Mouse (Mus musculus): ENCODE results near the gene Galm. TPM values are rescaled to one million over a fixed set of nuclear protein-coding genes. Genes with fewer than 3 reads are reported as not detected.

Galm gene
- total RNA-seq, 2 experiments from 2014 or later, result 2.6 to 2.7 TPM

- no peak for DNase-seq (ENCODE audit: low spot score in 2 of 2)
- intact Hi-C loops (cut with DNase I), result no loop called here
These were observed 2.1 kb upstream of the Galm start for GRCm38 (mm10) chr17:80124985-80125750.

- DNase-seq (ENCODE audit: low spot score in 2 of 2), result peak; percentile 32 to 33
- intact Hi-C loops (cut with DNase I), result no loop called here
These were observed 1.1 kb upstream of the Galm start for GRCm38 (mm10) chr17:80126166-80126565.

DNA sequence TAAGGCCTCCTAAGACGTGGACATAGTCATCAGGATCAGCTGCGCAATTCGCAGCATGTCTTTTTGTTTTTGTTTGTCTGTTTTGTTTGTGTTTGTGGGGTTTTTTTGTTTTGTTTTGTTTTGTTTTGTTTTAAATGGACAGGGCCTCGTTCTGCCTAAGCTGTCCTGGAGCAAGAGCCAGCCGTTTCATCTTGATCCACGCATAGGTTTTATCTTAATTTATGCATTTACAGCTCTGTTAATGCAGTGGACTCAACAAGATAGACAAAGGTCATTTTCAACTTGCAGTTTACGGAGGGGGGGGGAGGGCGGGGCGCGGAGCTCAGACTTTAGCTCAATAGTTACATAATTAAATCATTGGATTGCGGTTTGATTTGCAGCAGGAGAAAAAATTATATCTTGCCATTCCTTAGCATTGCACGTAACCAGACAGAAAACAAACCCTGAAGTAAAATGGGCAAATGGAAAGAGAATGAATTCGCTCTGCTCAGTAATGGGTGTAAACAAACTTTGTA, 1.3 kb downstream of the Galm start:
- DNase-seq (ENCODE audit: low spot score in 2 of 2), result no peak
- intact Hi-C loops (cut with DNase I), result no loop called here

DNA sequence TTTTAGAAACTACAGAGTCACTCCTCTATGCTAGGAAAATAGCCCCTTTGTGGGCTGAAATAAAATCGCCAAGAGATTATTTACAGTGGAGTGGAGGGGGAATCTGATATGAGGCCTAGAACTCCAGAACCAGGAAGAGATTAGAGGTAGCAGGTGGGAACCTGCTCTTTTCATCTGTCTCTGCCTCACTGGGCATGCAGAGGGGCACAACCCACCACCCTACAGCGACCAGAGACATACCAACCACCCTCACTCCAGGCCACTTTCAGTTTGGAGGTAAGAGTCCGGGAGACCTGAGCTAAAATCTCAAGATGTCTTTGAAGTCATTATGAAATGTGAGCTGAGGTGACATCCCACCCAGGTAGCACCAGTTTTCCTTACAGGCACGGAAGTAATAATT, 2.1 kb downstream of the Galm start:
- DNase-seq (ENCODE audit: low spot score in 2 of 2), result no peak
- intact Hi-C loops (cut with DNase I), result no loop called here

- intact Hi-C loops (cut with DNase I), result no loop called here
- DNase-seq (ENCODE audit: low spot score in 2 of 2), result no peak
These were observed 3.6 kb downstream of the Galm start for GRCm38 (mm10) chr17:80130718-80131430.

GRCm38 (mm10) chr17:80131431-80131766, 4.1 kb downstream of the Galm start:
- DNase-seq (ENCODE audit: low spot score in 2 of 2), result no peak
- intact Hi-C loops (cut with DNase I), result no loop called here

- no peak for DNase-seq (ENCODE audit: low spot score in 2 of 2)
- intact Hi-C loops (cut with DNase I), result no loop called here
These were observed 4.6 kb downstream of the Galm start for GRCm38 (mm10) chr17:80131838-80132237.

GRCm38 (mm10) chr17:80132502-80132901, 5.2 kb downstream of the Galm start:
- DNase-seq (ENCODE audit: low spot score in 2 of 2), result no peak
- intact Hi-C loops (cut with DNase I), result no loop called here

DNA sequence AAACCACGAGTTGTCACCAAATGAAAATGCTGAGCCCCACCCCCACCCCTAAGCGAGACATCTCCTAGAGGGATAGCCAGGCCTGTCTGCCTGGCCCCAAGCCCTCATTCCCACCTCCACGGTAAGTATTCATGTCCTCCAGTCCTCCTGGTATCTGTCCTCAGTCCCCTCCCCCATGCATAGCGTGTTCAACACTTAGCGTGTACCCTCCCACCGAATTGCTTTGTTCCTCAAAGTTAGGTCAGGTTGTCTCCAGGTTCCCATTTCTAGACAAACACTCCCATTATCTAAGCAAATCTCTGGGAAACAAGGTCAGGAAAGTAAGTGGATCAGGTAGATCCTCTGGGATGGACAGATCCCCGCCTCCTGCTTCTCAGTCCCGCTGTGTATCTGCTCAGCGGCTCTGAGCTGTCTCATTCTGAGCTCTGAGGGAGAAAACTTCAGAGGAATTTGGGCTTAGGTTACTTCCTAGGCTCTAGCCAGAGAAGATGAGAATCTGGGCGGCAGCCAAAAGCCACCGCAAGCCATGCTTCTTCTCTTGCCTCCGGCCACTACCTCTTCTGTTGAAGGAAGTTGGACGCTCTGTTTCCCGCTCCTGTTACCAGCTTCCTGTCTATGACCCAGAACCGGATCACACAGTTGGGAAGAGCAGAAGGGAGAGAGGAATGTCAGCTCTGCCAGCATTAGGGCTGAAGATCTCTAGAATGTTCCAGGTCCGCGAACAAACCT, 11.3 kb downstream of the Galm start:
- DNase-seq (ENCODE audit: low spot score in 2 of 2), result no peak
- intact Hi-C loops (cut with DNase I), result no loop called here

DNA sequence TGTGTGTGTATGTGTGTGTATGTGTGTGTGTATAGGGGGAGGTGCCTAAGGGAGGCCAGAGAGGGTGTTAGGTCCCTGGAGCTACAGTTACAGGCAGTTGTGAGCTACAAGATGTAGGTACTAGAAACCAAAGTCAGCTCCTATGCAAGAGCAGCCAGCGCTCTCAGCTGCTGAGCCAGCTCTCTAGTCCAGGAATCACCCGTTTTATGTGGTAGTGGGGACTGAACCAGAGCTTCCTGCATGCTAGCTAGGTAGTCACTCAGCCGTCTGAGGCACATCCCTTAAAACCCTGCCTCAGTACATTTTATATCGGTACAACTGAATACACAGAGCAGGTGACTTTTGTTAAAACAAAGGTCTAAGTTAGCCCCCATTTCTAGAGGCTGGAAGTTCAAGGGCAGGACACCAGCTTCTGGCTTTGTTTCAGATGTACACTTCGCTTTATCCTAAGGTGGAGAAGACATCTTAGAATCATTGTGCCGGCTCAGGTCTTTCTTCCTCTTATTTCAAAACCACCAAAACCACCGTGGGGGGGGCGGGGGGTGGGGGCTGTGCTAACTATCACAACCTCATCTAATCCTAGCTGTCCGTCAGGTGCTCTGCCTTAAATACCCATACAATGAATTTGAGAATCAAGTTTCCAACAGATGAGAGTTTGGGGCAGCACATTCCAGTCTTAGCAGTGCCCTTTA, 12.6 kb downstream of the Galm start:
- no peak for DNase-seq (ENCODE audit: low spot score in 2 of 2)
- intact Hi-C loops (cut with DNase I), result no loop called here

GRCm38 (mm10) chr17:80143478-80144232, 16.4 kb downstream of the Galm start:
- no peak for DNase-seq (ENCODE audit: low spot score in 2 of 2)
- intact Hi-C loops (cut with DNase I), result no loop called here

DNA sequence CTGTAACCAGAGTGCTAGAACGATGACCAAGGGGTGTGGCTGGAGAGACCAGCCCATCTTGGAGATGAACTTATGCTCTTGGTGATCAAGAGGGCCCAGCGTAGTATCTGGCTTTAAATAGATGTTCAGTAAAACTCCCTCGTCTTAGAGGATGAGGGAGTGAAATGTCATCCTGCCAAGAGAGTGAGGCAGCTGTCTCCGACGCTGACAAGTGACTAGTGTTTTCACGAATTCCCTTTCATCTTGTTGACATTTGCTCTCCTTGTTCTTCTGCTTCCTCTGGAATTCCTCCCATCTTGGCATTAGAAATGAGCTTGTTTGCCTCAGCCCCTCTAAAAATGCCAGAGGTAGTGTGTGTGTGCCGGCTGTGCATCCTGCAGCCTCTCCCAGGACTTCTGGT, 17.9 kb downstream of the Galm start:
- no peak for DNase-seq (ENCODE audit: low spot score in 2 of 2)
- intact Hi-C loops (cut with DNase I), result no loop called here

- intact Hi-C loops (cut with DNase I), result no loop called here
These were observed 18.5 kb downstream of the Galm start for GRCm38 (mm10) chr17:80145771-80146170.

GRCm38 (mm10) chr17:80148053-80148994, 21.1 kb downstream of the Galm start:
- DNase-seq (ENCODE audit: low spot score in 2 of 2), result peak; percentile 63
- intact Hi-C loops (cut with DNase I), result no loop called here

More at GRCm38 (mm10) chr17:80145771-80146170, 18.5 kb downstream of the Galm start:
- DNase-seq (ENCODE audit: low spot score in 2 of 2), result no peak

DNA sequence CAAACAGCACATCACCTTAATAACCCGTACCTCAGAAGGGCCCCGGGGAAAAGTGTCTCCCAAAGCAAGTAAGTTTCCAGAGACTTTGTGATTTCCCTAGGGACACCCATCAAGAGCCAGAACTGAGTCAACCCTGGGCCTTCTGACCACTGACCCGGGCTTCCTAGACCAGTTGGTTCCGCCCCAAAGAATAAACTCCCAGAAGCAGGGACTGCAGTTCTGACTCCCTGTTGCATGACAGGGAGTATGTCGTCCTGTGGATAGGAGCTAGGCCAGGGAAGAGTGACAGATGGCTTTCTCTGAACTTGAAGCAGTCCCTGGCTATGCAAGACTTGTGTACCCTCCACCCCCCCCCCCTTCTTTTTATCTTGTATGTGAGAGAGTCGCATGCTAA, 21.7 kb downstream of the Galm start:
- DNase-seq (ENCODE audit: low spot score in 2 of 2), result no peak
- intact Hi-C loops (cut with DNase I), result no loop called here

DNA sequence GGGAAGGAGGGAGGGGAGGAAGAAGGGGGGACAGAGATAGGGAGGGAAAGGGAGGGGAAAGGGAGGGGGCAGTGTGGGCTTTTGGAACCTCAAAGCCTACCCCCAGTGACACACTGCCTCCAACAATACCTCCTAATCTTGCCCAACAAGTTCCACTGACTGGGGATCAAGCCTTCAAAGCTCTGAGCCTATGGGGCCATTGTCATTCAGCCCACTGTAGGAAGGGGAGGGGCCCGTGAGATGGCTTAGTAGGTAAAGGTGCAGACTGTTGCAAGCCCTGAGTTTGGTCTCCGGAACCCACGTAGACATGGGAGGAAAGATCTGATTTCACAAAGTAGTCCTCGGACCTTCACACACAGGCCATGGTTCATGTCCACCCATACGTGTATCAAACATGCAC, 24.1 kb downstream of the Galm start:
- intact Hi-C loops (cut with DNase I), result no loop called here
- no peak for DNase-seq (ENCODE audit: low spot score in 2 of 2)

DNA sequence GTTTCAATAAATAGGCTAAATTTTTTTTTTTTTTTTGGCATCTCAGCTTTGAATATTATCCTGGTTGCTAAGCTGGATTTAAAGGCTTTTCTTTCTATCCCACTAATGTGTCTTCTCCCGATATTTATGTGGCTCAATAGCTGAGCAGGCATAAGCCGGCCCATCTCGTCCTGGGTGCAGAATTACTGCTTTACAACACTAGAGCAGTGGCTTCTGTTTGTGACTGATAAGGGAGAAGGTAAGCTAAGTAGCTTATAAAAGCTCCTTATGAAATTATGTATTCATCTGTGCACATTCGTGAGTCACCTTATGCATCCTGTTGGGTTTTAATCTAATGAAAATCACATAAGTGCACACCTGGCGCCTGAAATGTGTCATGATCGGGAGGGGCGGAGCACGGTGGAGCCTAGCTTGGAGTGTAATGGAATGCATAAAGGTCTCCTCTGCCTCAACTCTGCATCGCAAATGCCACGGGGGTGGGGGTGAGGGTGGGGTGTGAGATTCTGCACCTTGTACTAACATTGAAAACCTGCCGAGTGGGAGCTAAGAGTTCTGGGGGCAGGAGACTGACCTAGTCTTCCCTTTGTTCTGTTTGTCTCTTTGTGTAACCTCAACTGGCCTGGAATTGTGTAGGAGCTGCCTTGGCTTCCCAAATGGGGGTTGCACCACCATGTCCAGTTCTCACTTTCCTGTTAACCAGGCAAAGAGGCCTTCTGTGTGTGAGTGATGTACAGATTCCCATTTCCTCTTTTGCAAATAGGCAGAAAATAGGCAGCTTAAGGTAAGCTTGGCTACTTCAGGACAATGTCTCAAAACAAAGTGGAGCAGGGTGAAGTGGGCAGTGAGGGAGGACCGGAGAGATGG, 25.7 kb downstream of the Galm start:
- DNase-seq (ENCODE audit: low spot score in 2 of 2), result no peak
- intact Hi-C loops (cut with DNase I), result no loop called here
